Mouse (Mus musculus) forebrain, embryonic 16.5 days (tissue): ENCODE results near the gene Desi2. TPM values are rescaled to one million over a fixed set of nuclear protein-coding genes. Genes with fewer than 3 reads are reported as not detected.
"Not testable (repeated sequence)": the region's sequence is repeated elsewhere in the genome, so short reads cannot be mapped to it uniquely, and the experiment has no call there.

Experiments used
- ATAC-seq: fragments of 200-750 bp; cut with Nextera tagmentation; 2 replicates; pipeline ENCODE4 v1.8.0; 2017; ENCODE audit warnings: mild to moderate bottlenecking, moderate library complexity
- H3K27ac ChIP-seq: fragments of 300-500 bp; sonication (generic); 2 replicates; pipeline ENCODE4 v1.5.1; 2014; ENCODE audit warnings: low read length, control low read depth
- H3K27me3 ChIP-seq: fragments of 300-500 bp; sonication (generic); replicated peaks from 2 replicates; pipeline ENCODE4 v1.6.1; 2014; ENCODE audit warnings: low read length; ENCODE audit not compliant: control insufficient read depth, insufficient read depth
- H3K36me3 ChIP-seq: fragments of 300-500 bp; sonication (generic); 2 replicates; pipeline ENCODE4 v1.6.1; 2014; ENCODE audit not compliant: control insufficient read depth, insufficient read depth
- H3K4me1 ChIP-seq: fragments of 300-500 bp; sonication (generic); replicated peaks from 2 replicates; pipeline ENCODE4 v1.6.1; 2014; ENCODE audit warnings: low read length; ENCODE audit not compliant: control insufficient read depth, insufficient read depth
- H3K4me2 ChIP-seq: fragments of 300-500 bp; sonication (generic); 2 replicates; pipeline ENCODE4 v1.6.1; 2014; ENCODE audit warnings: mild to moderate bottlenecking, low read length, control low read depth
- H3K4me3 ChIP-seq: fragments of 300-500 bp; sonication (generic); replicated peaks from 2 replicates; pipeline ENCODE4 v1.5.1; 2014; ENCODE audit warnings: mild to moderate bottlenecking, low read length, control low read depth
- H3K9ac ChIP-seq: fragments of 300-500 bp; sonication (generic); replicated peaks from 2 replicates; pipeline ENCODE4 v1.6.1; 2014; ENCODE audit warnings: low read depth, low read length, control low read depth
- H3K9me3 ChIP-seq: fragments of 300-500 bp; sonication (generic); 2 replicates; pipeline ENCODE4 v1.6.1; 2016; ENCODE audit warnings: low read length; ENCODE audit not compliant: control insufficient read depth
- WGBS: fragments of 180-500 bp; shearing (Covaris S2); extraction: QIAGEN DNeasy Blood & Tissue Kit; methylation state at CpG from one replicate; pipeline ENCODE4 v1.1.7; 2014; 5-methylcytosine and 5-hydroxymethylcytosine counted together
- polyA plus RNA-seq: library from polyadenylated mRNA; unstranded; fragments of >200 nt; fragmentation: Nextera tagmentation; extraction: Ambion mirVana; gene quantifications from 2 replicates; pipeline ENCODE4 v1.2.1, GENCODE M21; 2015

Desi2 gene
- polyA plus RNA-seq, 1 experiment from 2014 or later, result 17.7 TPM

DNA sequence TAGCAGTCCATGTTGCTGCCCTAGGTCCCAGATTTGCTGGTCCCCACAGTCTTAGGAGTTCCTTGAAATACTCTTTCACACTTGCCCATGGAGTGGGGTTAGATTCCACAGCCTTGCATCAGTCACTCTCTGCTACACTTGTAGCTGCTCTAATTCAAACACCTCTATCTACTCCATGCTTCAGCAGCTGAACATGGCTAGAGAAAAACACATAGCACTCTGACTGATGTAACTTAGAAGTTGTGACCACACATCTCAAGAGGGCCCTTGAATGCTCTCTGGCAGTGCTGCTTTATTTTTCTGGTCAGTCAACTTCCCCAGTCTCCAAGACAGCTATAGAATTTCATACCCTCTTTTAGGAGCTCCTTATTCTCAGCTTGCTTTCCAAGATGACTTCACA lies 22.7 kb downstream of the Desi2 start:
- H3K9me3 ChIP-seq, result no peaks in the 10 kb centered on the region
- no peak overlapping the region for H3K27ac ChIP-seq
- ATAC-seq, result no peak
- H3K36me3 ChIP-seq, result no peaks in the 10 kb centered on the region
- H3K27me3 ChIP-seq, result no peaks in the 10 kb centered on the region
- no peak overlapping the region for H3K9ac ChIP-seq
- H3K4me2 ChIP-seq, result no peak overlapping the region
- no peaks in the 10 kb centered on the region for H3K4me1 ChIP-seq
- no peak overlapping the region for H3K4me3 ChIP-seq

DNA sequence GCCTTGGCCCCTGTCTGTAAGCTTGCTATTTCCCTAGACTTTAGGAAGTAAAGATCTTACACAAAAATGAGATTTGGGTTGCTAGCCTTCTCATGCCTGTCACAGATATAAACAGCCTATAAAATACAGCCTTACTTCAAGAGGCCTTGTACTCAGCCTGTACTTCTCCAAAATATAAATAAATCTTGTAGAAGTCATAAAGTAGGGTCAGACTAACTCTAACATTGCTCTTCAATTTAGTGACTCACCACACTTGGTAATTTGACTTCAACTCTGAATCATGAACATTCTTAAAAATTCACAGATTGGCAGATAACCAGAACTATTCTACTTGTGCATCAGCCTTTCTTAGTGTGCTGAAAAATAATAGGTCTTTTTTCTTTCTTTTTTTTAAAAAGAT lies 29.9 kb downstream of the Desi2 start:
- Histone ChIP-seq H3K36me3 (no peaks in the 10 kb centered on the region), H3K4me2 (no peak overlapping the region), H3K4me1 (no peaks in the 10 kb centered on the region), H3K27me3 (no peaks in the 10 kb centered on the region), H3K4me3 (no peak overlapping the region), H3K9ac (no peak overlapping the region), H3K27ac (no peak overlapping the region), H3K9me3 (no peaks in the 10 kb centered on the region)
- ATAC-seq, result no peak

DNA sequence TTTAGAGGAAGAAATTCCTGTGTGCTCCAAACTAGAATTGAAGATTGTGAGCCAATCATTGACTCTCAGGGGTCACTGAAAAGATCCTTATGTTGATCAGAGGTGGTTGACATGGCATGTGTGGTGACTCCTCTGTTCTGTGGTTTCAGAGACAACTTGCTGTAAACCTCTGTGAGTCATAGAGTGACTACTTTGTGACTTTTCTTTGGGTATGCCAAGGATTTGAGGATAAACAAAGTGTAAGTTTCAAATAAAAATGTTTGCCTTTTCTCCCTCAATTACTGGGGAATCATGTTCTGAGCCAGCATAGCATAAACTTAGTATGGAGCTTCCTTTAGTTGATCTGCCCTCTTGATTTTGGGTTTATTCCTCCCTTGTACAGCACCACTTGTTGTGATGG lies 31.1 kb downstream of the Desi2 start:
- H3K27ac ChIP-seq, result no peak overlapping the region
- no peak overlapping the region for H3K4me3 ChIP-seq
- H3K4me2 ChIP-seq, result no peak overlapping the region
- no peaks in the 10 kb centered on the region for H3K4me1 ChIP-seq
- H3K9me3 ChIP-seq, result no peaks in the 10 kb centered on the region
- H3K27me3 ChIP-seq, result no peaks in the 10 kb centered on the region
- H3K9ac ChIP-seq, result no peak overlapping the region
- no peak for ATAC-seq
- H3K36me3 ChIP-seq, result no peaks in the 10 kb centered on the region

DNA sequence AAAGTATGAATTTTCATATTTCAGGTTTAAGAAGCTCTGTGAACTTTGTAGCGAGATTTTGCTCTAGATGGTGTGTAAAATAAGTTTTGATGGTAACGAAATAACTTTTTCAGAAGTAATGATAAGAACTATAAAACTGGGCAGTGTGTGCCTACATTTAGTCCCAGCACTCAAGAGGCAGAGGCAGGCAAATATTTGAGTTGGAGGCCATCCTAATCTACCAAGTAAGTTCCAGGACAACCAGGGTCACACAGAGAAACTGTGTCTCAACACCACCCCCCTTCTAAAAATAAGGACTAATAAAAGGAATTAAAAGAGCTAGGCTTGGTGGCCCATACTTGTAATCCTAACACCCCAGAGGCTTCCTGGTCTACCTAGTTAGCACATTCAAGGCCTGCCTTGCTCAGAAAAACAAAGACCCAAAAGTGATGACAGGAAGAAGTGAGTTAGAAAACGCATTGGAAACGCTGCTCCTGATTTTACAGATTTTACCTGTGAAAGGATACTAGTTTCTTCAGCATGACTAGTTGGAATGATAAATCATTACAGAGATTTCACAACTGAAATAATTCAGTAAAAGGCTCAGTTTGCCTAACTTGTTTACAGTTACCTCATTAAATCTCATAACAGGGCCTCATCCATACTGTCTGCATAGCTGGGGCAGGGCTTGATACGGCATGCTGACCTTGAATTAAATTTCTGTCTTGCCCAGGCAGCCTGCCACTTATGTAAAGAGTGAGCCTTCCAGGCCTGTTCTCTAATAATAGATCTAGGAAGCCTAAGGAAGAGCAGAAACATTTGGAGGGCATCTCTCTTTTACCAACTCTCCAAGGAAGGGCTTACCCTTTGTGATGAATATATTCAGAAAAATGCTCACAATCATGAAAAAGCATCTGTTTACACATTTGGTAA lies 32.2 kb downstream of the Desi2 start:
- H3K27me3 ChIP-seq, result no peaks in the 10 kb centered on the region
- 0 out of 2 replicates have a peak, but pooled peaks cover 2% of the 10 kb centered on the region for H3K9me3 ChIP-seq
- no peak overlapping the region for H3K9ac ChIP-seq
- ATAC-seq, result no peak
- H3K4me2 ChIP-seq, result no peak overlapping the region
- no peak overlapping the region for H3K27ac ChIP-seq
- H3K4me1 ChIP-seq, result no peaks in the 10 kb centered on the region
- WGBS, result 83% methylated on average over 5 of the region's 5 CpGs
- no peaks in the 10 kb centered on the region for H3K36me3 ChIP-seq
- no peak overlapping the region for H3K4me3 ChIP-seq

GRCm38 (mm10) chr1:178228888-178229287 lies 41.7 kb downstream of the Desi2 start:
- WGBS, result 98% methylated on average over 4 of the region's 4 CpGs

DNA sequence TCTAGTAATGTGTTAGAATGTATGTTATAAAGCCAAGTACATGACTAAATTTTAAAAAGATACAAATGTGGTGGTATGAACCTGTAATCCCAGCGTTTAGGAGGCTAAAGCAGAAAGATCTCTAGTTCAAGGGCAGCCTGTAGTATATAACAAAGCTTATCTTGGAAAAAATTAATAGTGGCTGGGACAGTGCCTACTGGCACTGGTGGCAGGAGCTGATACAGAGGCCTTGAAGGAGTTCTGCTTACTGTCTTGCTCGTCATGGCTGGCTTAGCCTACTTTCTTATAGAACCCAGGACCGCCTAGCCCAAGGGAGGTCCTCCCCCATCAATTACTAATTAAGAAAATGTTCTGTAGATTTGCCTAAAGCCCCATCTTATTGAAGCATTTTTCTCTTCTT lies 46.9 kb downstream of the Desi2 start:
- Histone ChIP-seq H3K27ac (no peak overlapping the region), H3K4me1 (no peaks in the 10 kb centered on the region), H3K4me3 (no peak overlapping the region), H3K9me3 (peaks cover under 1% of the 10 kb centered on the region; the same call in 1 of the 2 replicates), H3K4me2 (no peak overlapping the region), H3K9ac (no peak overlapping the region), H3K27me3 (no peaks in the 10 kb centered on the region), H3K36me3 (no peaks in the 10 kb centered on the region)
- WGBS, result 83% methylated on average over 3 of the region's 3 CpGs
- ATAC-seq, result no peak

More at GRCm38 (mm10) chr1:178228888-178229287, 41.7 kb downstream of the Desi2 start:
- H3K27ac ChIP-seq, H3K36me3 ChIP-seq, H3K4me1 ChIP-seq, ATAC-seq, H3K9ac ChIP-seq, H3K27me3 ChIP-seq, H3K4me3 ChIP-seq, H3K4me2 ChIP-seq: not testable (repeated sequence)
- H3K9me3 ChIP-seq, result peaks cover 31% of the 10 kb centered on the region

DNA sequence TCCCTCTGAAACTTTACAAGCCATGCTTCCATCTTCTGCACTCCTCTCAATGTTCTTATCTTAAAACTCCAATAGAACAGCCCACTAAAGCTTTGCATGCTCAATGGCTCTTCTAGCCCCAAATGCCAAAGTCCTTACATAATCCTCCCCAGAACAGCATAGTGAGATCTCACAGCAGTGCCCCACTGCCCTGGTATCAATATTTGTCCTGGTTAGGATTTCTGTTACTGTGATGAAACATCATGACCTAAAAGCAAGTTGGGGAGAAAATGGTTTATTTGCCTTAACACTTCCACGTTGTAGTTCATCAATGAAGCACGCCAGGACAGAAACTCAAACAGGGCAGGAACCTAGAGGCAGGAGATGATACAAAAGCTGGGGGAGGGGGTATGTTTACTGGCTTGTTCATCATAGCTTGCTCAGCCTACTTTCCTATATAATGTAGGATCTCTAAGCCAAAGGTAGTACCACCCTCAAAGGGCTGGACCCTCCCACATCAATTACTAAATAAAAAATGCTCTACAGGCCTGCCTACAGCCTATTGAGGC lies 48.8 kb downstream of the Desi2 start:
- 74% methylated on average over 2 of the region's 2 CpGs for WGBS
- H3K4me2 ChIP-seq, result no peak overlapping the region

GRCm38 (mm10) chr1:178238676-178239075 lies 51.5 kb downstream of the Desi2 start:
- no peak overlapping the region for H3K4me3 ChIP-seq
- no peaks in the 10 kb centered on the region for H3K9me3 ChIP-seq
- no peak overlapping the region for H3K9ac ChIP-seq
- no peaks in the 10 kb centered on the region for H3K4me1 ChIP-seq
- 94% methylated on average over 1 of the region's 1 CpGs for WGBS
- no peak overlapping the region for H3K27ac ChIP-seq
- no peak for ATAC-seq
- H3K4me2 ChIP-seq, result no peak overlapping the region
- H3K27me3 ChIP-seq, result no peaks in the 10 kb centered on the region
- no peaks in the 10 kb centered on the region for H3K36me3 ChIP-seq

More for the DNA sequence above, 48.8 kb downstream of the Desi2 start:
- no peak overlapping the region for H3K4me3 ChIP-seq
- ATAC-seq, result no peak
- H3K9ac ChIP-seq, result no peak overlapping the region
- H3K27ac ChIP-seq, result no peak overlapping the region
- no peaks in the 10 kb centered on the region for H3K4me1 ChIP-seq
- H3K9me3 ChIP-seq, result no peaks in the 10 kb centered on the region
- H3K27me3 ChIP-seq, result no peaks in the 10 kb centered on the region
- no peaks in the 10 kb centered on the region for H3K36me3 ChIP-seq

DNA sequence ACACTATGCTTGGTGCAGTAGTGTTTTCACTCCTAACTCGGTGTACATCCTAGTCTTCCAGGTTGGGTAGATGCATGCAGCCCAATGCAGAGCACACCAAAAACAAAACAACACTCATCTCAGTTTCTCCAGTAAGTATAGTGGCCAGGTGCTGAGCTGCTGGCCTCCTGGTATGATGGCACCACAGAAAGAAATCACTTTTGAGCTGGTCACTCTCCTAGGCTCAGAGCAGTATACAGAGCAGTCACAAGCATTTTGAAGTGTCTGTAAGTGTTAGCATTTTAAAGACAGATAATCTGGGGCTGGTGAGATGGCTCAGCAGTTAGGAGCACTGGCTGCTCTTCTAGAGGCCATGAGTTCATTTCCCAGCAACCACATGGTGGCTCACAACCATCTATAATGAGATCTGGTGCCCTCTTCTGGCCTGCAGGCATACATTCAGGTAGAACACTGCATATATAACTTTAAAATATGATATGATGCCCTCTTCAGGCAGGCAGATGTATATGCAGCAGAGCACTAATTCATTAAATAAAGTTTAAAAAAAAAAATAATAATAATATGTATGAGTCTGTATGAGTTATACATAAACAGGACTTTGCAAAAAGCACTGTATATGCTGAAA lies 54.8 kb downstream of the Desi2 start:
- ATAC-seq, result no peak
- WGBS, result 97% methylated on average over 1 of the region's 1 CpGs
- Histone ChIP-seq H3K9ac (no peak overlapping the region), H3K4me2 (no peak overlapping the region), H3K27me3 (no peaks in the 10 kb centered on the region), H3K36me3 (peaks cover 6% of the 10 kb centered on the region), H3K4me1 (no peaks in the 10 kb centered on the region), H3K27ac (no peak overlapping the region), H3K9me3 (no peaks in the 10 kb centered on the region), H3K4me3 (no peak overlapping the region)
